Mouse (Mus musculus) midbrain, embryonic 11.5 days (tissue): ENCODE results near the gene Mettl16. TPM values are rescaled to one million over a fixed set of nuclear protein-coding genes. Genes with fewer than 3 reads are reported as not detected.
A peak's percentile ranks its signal among the peaks of the same experiment; 100 is the strongest.

ENCODE experiments used
- ATAC-seq: fragments of 200-750 bp; cut with Nextera tagmentation; 2 replicates; pipeline ENCODE4 v1.8.0; 2017; ENCODE audit warnings: moderate TSS enrichment, moderate library complexity; ENCODE audit not compliant: low FRiP score
- DNase-seq: peaks from one replicate; pipeline ENCODE4 v3.0.0; 2015; ENCODE audit warnings: low spot score; ENCODE audit errors: missing footprints
- H3K27ac ChIP-seq: fragments of 300-500 bp; sonication (generic); 2 replicates; pipeline ENCODE4 v1.5.1; 2014; ENCODE audit warnings: low read depth, low read length
- H3K27me3 ChIP-seq: fragments of 300-500 bp; sonication (generic); 2 replicates; pipeline ENCODE4 v1.6.1; 2014; ENCODE audit warnings: mild to moderate bottlenecking, low read length, moderate library complexity, mixed read lengths; ENCODE audit not compliant: control insufficient read depth, insufficient read depth
- H3K36me3 ChIP-seq: fragments of 300-500 bp; sonication (generic); 2 replicates; pipeline ENCODE4 v1.6.1; 2014; ENCODE audit warnings: mild to moderate bottlenecking, low read length, moderate library complexity, mixed read lengths; ENCODE audit not compliant: control insufficient read depth, insufficient read depth
- H3K4me1 ChIP-seq: fragments of 300-500 bp; sonication (generic); 2 replicates; pipeline ENCODE4 v1.6.1; 2014; ENCODE audit warnings: low read length; ENCODE audit not compliant: control insufficient read depth, insufficient read depth
- H3K4me2 ChIP-seq: fragments of 300-500 bp; sonication (generic); 2 replicates; pipeline ENCODE4 v1.6.1; 2014; ENCODE audit warnings: mild to moderate bottlenecking, moderate library complexity
- H3K4me3 ChIP-seq: fragments of 300-500 bp; sonication (generic); 2 replicates; pipeline ENCODE4 v1.5.1; 2014; ENCODE audit warnings: low read depth, low read length
- H3K9ac ChIP-seq: fragments of 300-500 bp; sonication (generic); 2 replicates; pipeline ENCODE4 v1.6.1; 2014; ENCODE audit warnings: low read length
- H3K9me3 ChIP-seq: fragments of 300-500 bp; sonication (generic); 2 replicates; pipeline ENCODE4 v1.6.1; 2016; ENCODE audit warnings: low read length; ENCODE audit not compliant: control insufficient read depth
- WGBS: fragments of 180-500 bp; shearing (Covaris S2); extraction: QIAGEN DNeasy Blood & Tissue Kit; methylation state at CpG from one replicate; pipeline ENCODE4 v1.1.7; 2014; 5-methylcytosine and 5-hydroxymethylcytosine counted together
- polyA plus RNA-seq: library from polyadenylated mRNA; unstranded; fragments of >200 nt; fragmentation: Nextera tagmentation; extraction: Ambion mirVana; gene quantifications from 2 replicates; pipeline ENCODE4 v1.2.1, GENCODE M21; 2014

Gene Mettl16
- polyA plus RNA-seq, 1 experiment from 2014 or later = 48.5 TPM

GRCm38 (mm10) chr11:74768045-74768444 is 2.6 kb upstream of the Mettl16 start:
- H3K27ac ChIP-seq = no peak overlapping the region

GRCm38 (mm10) chr11:74770037-74770436 is 593 bp upstream of the Mettl16 start:
- DNase-seq (no peak), ATAC-seq (peak; percentile 1; the same call in 1 of the 2 replicates)
- no peaks in the 10 kb centered on the region for H3K27me3 ChIP-seq
- H3K36me3 ChIP-seq = peaks cover 12% of the 10 kb centered on the region; the same call in 1 of the 2 replicates
- H3K4me2 ChIP-seq = peak overlapping the region; percentile 63
- peaks cover 7% of the 10 kb centered on the region; the same call in 1 of the 2 replicates for H3K4me1 ChIP-seq
- H3K4me3 ChIP-seq = peak overlapping the region; percentile 85
- no peak overlapping the region for H3K27ac ChIP-seq
- WGBS = 83% methylated on average over 9 of the region's 9 CpGs
- no peaks in the 10 kb centered on the region for H3K9me3 ChIP-seq
- H3K9ac ChIP-seq = peak overlapping the region; percentile 93

More at GRCm38 (mm10) chr11:74768045-74768444, 2.6 kb upstream of the Mettl16 start:
- DNase-seq (peak; percentile 92), ATAC-seq (no peak)
- WGBS = 35% methylated on average over 6 of the region's 6 CpGs
- Histone ChIP-seq H3K4me3 (no peak overlapping the region), H3K9me3 (no peaks in the 10 kb centered on the region), H3K4me1 (peaks cover 7% of the 10 kb centered on the region; the same call in 1 of the 2 replicates), H3K4me2 (no peak overlapping the region), H3K9ac (no peak overlapping the region), H3K36me3 (no peaks in the 10 kb centered on the region), H3K27me3 (no peaks in the 10 kb centered on the region)

GRCm38 (mm10) chr11:74771234-74771633 is 604 bp downstream of the Mettl16 start:
- Histone ChIP-seq H3K4me2 (peak overlapping the region; percentile 63), H3K9me3 (no peaks in the 10 kb centered on the region), H3K4me3 (peak overlapping the region; percentile 85), H3K27me3 (no peaks in the 10 kb centered on the region), H3K9ac (peak overlapping the region; percentile 93), H3K36me3 (peaks cover 12% of the 10 kb centered on the region; the same call in 1 of the 2 replicates), H3K27ac (peak overlapping the region; percentile 87), H3K4me1 (peaks cover 7% of the 10 kb centered on the region; the same call in 1 of the 2 replicates)
- peak; percentile 42 for ATAC-seq
- 18% methylated on average over 8 of the region's 8 CpGs for WGBS
- peak; percentile 86 for DNase-seq

- WGBS = 77% methylated on average over 4 of the region's 4 CpGs
- DNase-seq (no peak), ATAC-seq (no peak)
- no peak overlapping the region for H3K9ac ChIP-seq
- no peaks in the 10 kb centered on the region for H3K9me3 ChIP-seq
- H3K27ac ChIP-seq = no peak overlapping the region
- peaks cover 12% of the 10 kb centered on the region; the same call in 1 of the 2 replicates for H3K36me3 ChIP-seq
- peaks cover 7% of the 10 kb centered on the region; the same call in 1 of the 2 replicates for H3K4me1 ChIP-seq
- H3K27me3 ChIP-seq = no peaks in the 10 kb centered on the region
- H3K4me2 ChIP-seq = peak overlapping the region; percentile 63
- H3K4me3 ChIP-seq = peak overlapping the region; percentile 85
Observed at GRCm38 (mm10) chr11:74771650-74772049, 1.0 kb downstream of the Mettl16 start.

GRCm38 (mm10) chr11:74772386-74772785 is 1.8 kb downstream of the Mettl16 start:
- Histone ChIP-seq H3K9me3 (no peaks in the 10 kb centered on the region), H3K9ac (no peak overlapping the region), H3K27ac (no peak overlapping the region), H3K27me3 (no peaks in the 10 kb centered on the region), H3K4me2 (no peak overlapping the region), H3K4me3 (no peak overlapping the region), H3K36me3 (peaks cover 12% of the 10 kb centered on the region; the same call in 1 of the 2 replicates), H3K4me1 (peaks cover 7% of the 10 kb centered on the region; the same call in 1 of the 2 replicates)
- DNase-seq = no peak
- no peak for ATAC-seq
- 94% methylated on average over 2 of the region's 2 CpGs for WGBS

GRCm38 (mm10) chr11:74792874-74793273 is 22.2 kb downstream of the Mettl16 start:
- H3K27me3 ChIP-seq = no peaks in the 10 kb centered on the region
- no peak overlapping the region for H3K27ac ChIP-seq
- no peaks in the 10 kb centered on the region for H3K4me1 ChIP-seq
- no peaks in the 10 kb centered on the region for H3K9me3 ChIP-seq
- ATAC-seq (no peak), DNase-seq (no peak)
- WGBS = 94% methylated on average over 4 of the region's 4 CpGs
- H3K4me3 ChIP-seq = no peak overlapping the region
- no peak overlapping the region for H3K4me2 ChIP-seq
- no peak overlapping the region for H3K9ac ChIP-seq
- peaks cover 18% of the 10 kb centered on the region; the same call in 1 of the 2 replicates for H3K36me3 ChIP-seq

GRCm38 (mm10) chr11:74800658-74801057 is 30.0 kb downstream of the Mettl16 start:
- ATAC-seq (no peak), DNase-seq (no peak)
- WGBS = 91% methylated on average over 4 of the region's 4 CpGs
- Histone ChIP-seq H3K27me3 (no peaks in the 10 kb centered on the region), H3K27ac (no peak overlapping the region), H3K9ac (no peak overlapping the region), H3K4me2 (no peak overlapping the region), H3K36me3 (peaks cover 10% of the 10 kb centered on the region; the same call in 1 of the 2 replicates), H3K4me3 (no peak overlapping the region), H3K4me1 (no peaks in the 10 kb centered on the region), H3K9me3 (no peaks in the 10 kb centered on the region)

GRCm38 (mm10) chr11:74804081-74804627 is 33.5 kb downstream of the Mettl16 start:
- no peak overlapping the region for H3K4me3 ChIP-seq
- peak; percentile 73 for DNase-seq
- ATAC-seq = no peak
- H3K27ac ChIP-seq = no peak overlapping the region
- no peaks in the 10 kb centered on the region for H3K27me3 ChIP-seq
- no peaks in the 10 kb centered on the region for H3K9me3 ChIP-seq
- H3K36me3 ChIP-seq = peaks cover 6% of the 10 kb centered on the region
- H3K4me1 ChIP-seq = no peaks in the 10 kb centered on the region
- H3K9ac ChIP-seq = no peak overlapping the region
- no peak overlapping the region for H3K4me2 ChIP-seq
- 92% methylated on average over 3 of the region's 3 CpGs for WGBS

- no peak for ATAC-seq
Observed at GRCm38 (mm10) chr11:74807246-74807882, 36.7 kb downstream of the Mettl16 start.

More at GRCm38 (mm10) chr11:74807246-74807882, 36.7 kb downstream of the Mettl16 start:
- Histone ChIP-seq H3K27me3 (no peaks in the 10 kb centered on the region), H3K27ac (no peak overlapping the region), H3K4me2 (no peak overlapping the region), H3K9me3 (no peaks in the 10 kb centered on the region), H3K36me3 (peaks cover 6% of the 10 kb centered on the region), H3K9ac (no peak overlapping the region), H3K4me3 (no peak overlapping the region), H3K4me1 (no peaks in the 10 kb centered on the region)
- 93% methylated on average over 6 of the region's 6 CpGs for WGBS
- DNase-seq = peak; percentile 53
